Mouse (Mus musculus) midbrain, postnatal 0 days (tissue): Measurements from ENCODE around the gene Dennd1a. TPM values are rescaled to one million over a fixed set of nuclear protein-coding genes. Genes with fewer than 3 reads are reported as not detected.

Experiments
- ATAC-seq: fragments of 200-750 bp; cut with Nextera tagmentation; 2 replicates; pipeline ENCODE4 v1.8.0; 2017; ENCODE audit warnings: moderate number of reproducible peaks, mild to moderate bottlenecking, moderate TSS enrichment, moderate library complexity; ENCODE audit not compliant: low FRiP score
- DNase-seq: peaks from one replicate; pipeline ENCODE4 v3.0.0-alpha.2; 2015; ENCODE audit warnings: low spot score
- H3K27ac ChIP-seq: fragments of 300-500 bp; sonication (generic); 2 replicates; pipeline ENCODE4 v1.5.1; 2014; ENCODE audit warnings: low read depth, mild to moderate bottlenecking, low read length, mixed read lengths
- H3K27me3 ChIP-seq: fragments of 300-500 bp; sonication (generic); 2 replicates; pipeline ENCODE4 v1.6.1; 2014; ENCODE audit warnings: low read length, control low read depth, mixed read lengths; ENCODE audit not compliant: insufficient read depth
- H3K36me3 ChIP-seq: fragments of 300-500 bp; sonication (generic); 2 replicates; pipeline ENCODE4 v1.6.1; 2014; ENCODE audit warnings: low read length, control low read depth, mixed read lengths; ENCODE audit not compliant: insufficient read depth
- H3K4me1 ChIP-seq: fragments of 300-500 bp; sonication (generic); 2 replicates; pipeline ENCODE4 v1.6.1; 2014; ENCODE audit warnings: mild to moderate bottlenecking, control low read depth, antibody characterized with exemption, low read length, mixed read lengths; ENCODE audit not compliant: insufficient read depth
- H3K4me2 ChIP-seq: fragments of 300-500 bp; sonication (generic); 2 replicates; pipeline ENCODE4 v1.6.1; 2014; ENCODE audit warnings: low read depth, mild to moderate bottlenecking, low read length, mixed read lengths; ENCODE audit not compliant: poor library complexity, severe bottlenecking
- H3K4me3 ChIP-seq: fragments of 300-500 bp; sonication (generic); 2 replicates; pipeline ENCODE4 v1.5.1; 2014; ENCODE audit warnings: low read depth, mild to moderate bottlenecking, low read length, moderate library complexity
- H3K9ac ChIP-seq: fragments of 300-500 bp; sonication (generic); replicated peaks from 2 replicates; pipeline ENCODE4 v1.6.1; 2014; ENCODE audit warnings: mild to moderate bottlenecking, low read length, moderate library complexity, mixed read lengths; ENCODE audit not compliant: poor library complexity, severe bottlenecking
- H3K9me3 ChIP-seq: fragments of 300-500 bp; sonication (generic); 2 replicates; pipeline ENCODE4 v1.6.1; 2016; ENCODE audit warnings: low read length, control low read depth
- CTCF ChIP-seq: IDR thresholded peaks from 2 replicates; pipeline ENCODE4 v1.5.1; 2016; ENCODE audit warnings: antibody characterized with exemption, mild to moderate bottlenecking
- WGBS: fragments of 180-500 bp; shearing (Covaris S2); extraction: QIAGEN DNeasy Blood & Tissue Kit; methylation state at CpG from one replicate; pipeline ENCODE4 v1.1.7; 2014; 5-methylcytosine and 5-hydroxymethylcytosine counted together
- polyA plus RNA-seq: library from polyadenylated mRNA; unstranded; fragments of >200 nt; fragmentation: Nextera tagmentation; extraction: Ambion mirVana; gene quantifications from 2 replicates; pipeline ENCODE4 v1.2.1, GENCODE M21; 2015
- total RNA-seq: library from RNA; depleted of rRNA; stranded (reverse); fragments of >200 nt; gene quantifications from 2 replicates; pipeline ENCODE4 v1.2.3, GENCODE M21; 2014

Dennd1a gene
- total and polyA plus RNA-seq, 2 experiments from 2014 or later = 15.9 to 51.1 TPM

GRCm38 (mm10) chr2:38159736-38160135, 127.5 kb downstream of the Dennd1a start:
- Histone ChIP-seq H3K4me2 (no peak overlapping the region), H3K4me1 (no peaks in the 10 kb centered on the region), H3K4me3 (no peak overlapping the region), H3K27me3 (no peaks in the 10 kb centered on the region), H3K9me3 (no peaks in the 10 kb centered on the region), H3K9ac (no peak overlapping the region), H3K27ac (no peak overlapping the region), H3K36me3 (no peaks in the 10 kb centered on the region)
- ATAC-seq = no peak; the same call in 1 of the 2 replicates
- no peak for TF ChIP-seq CTCF
- DNase-seq = no peak
- WGBS = 64% methylated on average over 1 of the region's 1 CpGs

GRCm38 (mm10) chr2:38157002-38157401, 130.2 kb downstream of the Dennd1a start:
- 17% methylated on average over 1 of the region's 1 CpGs for WGBS
- no peaks in the 10 kb centered on the region for H3K27me3 ChIP-seq
- no peak for TF ChIP-seq CTCF
- H3K27ac ChIP-seq = no peak overlapping the region
- no peak overlapping the region for H3K4me2 ChIP-seq
- H3K9ac ChIP-seq = no peak overlapping the region
- no peaks in the 10 kb centered on the region for H3K4me1 ChIP-seq
- H3K9me3 ChIP-seq = no peaks in the 10 kb centered on the region
- ATAC-seq (no peak), DNase-seq (no peak)
- H3K36me3 ChIP-seq = no peaks in the 10 kb centered on the region
- no peak overlapping the region for H3K4me3 ChIP-seq

- no peak for DNase-seq
- ATAC-seq = no peak
- H3K36me3 ChIP-seq = no peaks in the 10 kb centered on the region
- no peaks in the 10 kb centered on the region for H3K4me1 ChIP-seq
- no peaks in the 10 kb centered on the region for H3K9me3 ChIP-seq
- no peak overlapping the region for H3K4me2 ChIP-seq
- H3K27me3 ChIP-seq = no peaks in the 10 kb centered on the region
- no peak overlapping the region for H3K4me3 ChIP-seq
- WGBS = 66% methylated on average over 2 of the region's 2 CpGs
- H3K27ac ChIP-seq = no peak overlapping the region
- TF ChIP-seq CTCF = no peak
- no peak overlapping the region for H3K9ac ChIP-seq
Measured at GRCm38 (mm10) chr2:38156001-38156400, 131.2 kb downstream of the Dennd1a start.

GRCm38 (mm10) chr2:38144831-38145230, 142.4 kb downstream of the Dennd1a start:
- Histone ChIP-seq H3K27ac (no peak overlapping the region), H3K9ac (no peak overlapping the region), H3K4me3 (no peak overlapping the region), H3K4me2 (no peak overlapping the region), H3K27me3 (no peaks in the 10 kb centered on the region), H3K9me3 (no peaks in the 10 kb centered on the region), H3K4me1 (peaks cover 5% of the 10 kb centered on the region; the same call in 1 of the 2 replicates), H3K36me3 (no peaks in the 10 kb centered on the region)
- no peak for DNase-seq
- no peak for ATAC-seq
- no peak for TF ChIP-seq CTCF

- H3K36me3 ChIP-seq = no peaks in the 10 kb centered on the region
- 23% methylated on average over 8 of the region's 8 CpGs for WGBS
- peaks cover 5% of the 10 kb centered on the region; the same call in 1 of the 2 replicates for H3K4me1 ChIP-seq
- no peak overlapping the region for H3K27ac ChIP-seq
- no peak for DNase-seq
- no peak overlapping the region for H3K4me3 ChIP-seq
- H3K27me3 ChIP-seq = no peaks in the 10 kb centered on the region
- no peaks in the 10 kb centered on the region for H3K9me3 ChIP-seq
- TF ChIP-seq CTCF = no peak
- no peak overlapping the region for H3K9ac ChIP-seq
- peak; percentile 38; the same call in 1 of the 2 replicates for ATAC-seq
- no peak overlapping the region for H3K4me2 ChIP-seq
Measured at GRCm38 (mm10) chr2:38144067-38144779, 143.0 kb downstream of the Dennd1a start.

- no peak overlapping the region for H3K27ac ChIP-seq
- WGBS = 28% methylated on average over 5 of the region's 5 CpGs
Measured at GRCm38 (mm10) chr2:38142905-38143304, 144.3 kb downstream of the Dennd1a start.

More at GRCm38 (mm10) chr2:38142905-38143304, 144.3 kb downstream of the Dennd1a start:
- H3K36me3 ChIP-seq = no peaks in the 10 kb centered on the region
- no peak overlapping the region for H3K4me2 ChIP-seq
- H3K4me3 ChIP-seq = no peak overlapping the region
- no peaks in the 10 kb centered on the region for H3K27me3 ChIP-seq
- TF ChIP-seq CTCF = no peak
- no peak overlapping the region for H3K9ac ChIP-seq
- DNase-seq = no peak
- H3K4me1 ChIP-seq = peaks cover 5% of the 10 kb centered on the region; the same call in 1 of the 2 replicates
- ATAC-seq = no peak
- no peaks in the 10 kb centered on the region for H3K9me3 ChIP-seq
